Mouse (Mus musculus): ENCODE data around the gene Xrcc3. TPM values are rescaled to one million over a fixed set of nuclear protein-coding genes. Genes with fewer than 3 reads are reported as not detected.

The Xrcc3 gene
- 6.6 and 8.4 TPM in 2 replicates for total RNA-seq (2017)

DNA sequence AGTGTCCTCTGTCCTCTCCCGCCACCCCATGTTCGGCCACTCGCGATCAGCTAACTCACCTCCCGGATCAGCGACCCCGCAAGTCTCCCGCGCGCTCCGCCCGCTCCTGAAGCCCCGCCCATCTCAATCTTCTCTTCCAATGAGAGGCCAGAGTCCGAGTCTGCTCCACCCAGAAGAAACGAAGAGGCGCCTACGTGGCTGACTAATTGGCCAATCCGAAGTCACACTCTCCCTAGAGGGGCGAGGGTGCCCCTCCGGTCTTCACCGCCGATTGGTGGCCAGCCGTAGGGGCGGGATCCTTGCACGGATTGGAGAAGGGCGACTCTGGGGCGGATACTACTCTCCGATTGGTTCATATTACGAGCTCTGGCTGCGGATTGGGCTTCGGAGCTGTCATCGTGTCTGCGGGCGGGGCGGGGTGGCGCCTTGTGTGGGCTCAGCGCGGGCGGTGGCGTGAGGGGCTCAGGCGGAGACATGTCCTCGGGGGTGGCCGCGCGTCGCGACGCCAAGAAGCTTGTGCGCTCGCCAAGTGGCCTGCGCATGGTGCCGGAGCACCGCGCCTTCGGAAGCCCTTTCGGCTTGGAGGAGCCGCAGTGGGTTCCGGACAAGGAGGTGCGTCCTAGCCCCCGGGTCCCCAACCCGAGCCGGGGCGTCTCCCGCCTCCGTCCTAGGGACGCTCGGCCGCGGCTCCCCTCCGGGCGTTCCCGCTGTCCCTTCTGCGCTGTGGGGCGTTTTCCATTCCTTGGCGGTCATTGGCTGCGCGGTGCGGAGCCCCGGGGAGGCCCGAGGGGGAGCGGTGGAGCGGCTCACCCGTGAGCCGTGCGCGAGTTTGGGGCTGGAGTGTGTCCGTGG, at the start of gene Xrcc3, which contains the start of gene Zfyve21:
TSS of gene Xrcc3 (minus strand) at position 108 of the 852 bp plus-strand sequence.
TSS of gene Zfyve21 (plus strand) at position 405 of the 852 bp plus-strand sequence.
- ATAC-seq (replicated peaks; ENCODE audit: low read depth, poor library complexity, severe bottlenecking) = peak; percentile 87

DNA sequence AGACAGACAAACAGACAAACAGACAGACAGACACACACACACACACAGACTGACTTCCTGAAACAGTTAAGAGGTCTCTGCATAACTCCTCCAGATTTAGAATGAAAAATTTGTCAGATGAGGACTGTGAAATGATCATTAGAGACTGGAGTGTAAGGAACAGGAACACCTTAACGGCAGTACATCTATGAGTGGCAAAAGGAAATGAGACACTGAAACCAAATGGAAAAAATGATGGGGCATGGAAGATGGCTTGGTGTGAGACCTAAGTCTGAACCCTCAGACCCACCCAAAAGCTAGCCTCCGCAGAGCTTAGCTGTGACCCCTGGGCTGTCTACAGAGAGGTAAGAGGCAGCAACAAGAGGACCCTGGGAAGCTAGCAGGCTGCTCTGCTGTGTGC, 41.8 kb upstream of the Xrcc3 start:
- ATAC-seq (replicated peaks; ENCODE audit: low read depth, poor library complexity, severe bottlenecking) = no peak

DNA sequence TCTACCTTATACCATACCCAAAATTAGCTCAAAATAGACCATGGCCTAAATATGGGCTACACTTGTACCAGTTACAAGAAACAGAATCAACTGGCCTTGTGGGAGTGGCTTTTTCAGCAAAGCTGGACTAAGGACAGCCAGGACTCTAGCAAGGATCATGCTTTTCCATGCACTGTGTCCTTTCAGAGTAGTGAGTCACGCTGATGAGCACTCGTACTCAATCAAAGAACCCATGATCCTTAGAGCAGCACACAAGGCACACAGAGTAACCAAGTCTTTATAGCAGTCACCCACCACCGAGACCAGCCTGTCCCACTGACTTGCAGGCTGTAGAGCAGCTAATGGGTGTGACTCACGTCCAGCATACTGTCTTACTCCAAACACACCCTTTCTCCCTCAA, 39.9 kb upstream of the Xrcc3 start:
- ATAC-seq (replicated peaks; ENCODE audit: low read depth, poor library complexity, severe bottlenecking) = no peak

DNA sequence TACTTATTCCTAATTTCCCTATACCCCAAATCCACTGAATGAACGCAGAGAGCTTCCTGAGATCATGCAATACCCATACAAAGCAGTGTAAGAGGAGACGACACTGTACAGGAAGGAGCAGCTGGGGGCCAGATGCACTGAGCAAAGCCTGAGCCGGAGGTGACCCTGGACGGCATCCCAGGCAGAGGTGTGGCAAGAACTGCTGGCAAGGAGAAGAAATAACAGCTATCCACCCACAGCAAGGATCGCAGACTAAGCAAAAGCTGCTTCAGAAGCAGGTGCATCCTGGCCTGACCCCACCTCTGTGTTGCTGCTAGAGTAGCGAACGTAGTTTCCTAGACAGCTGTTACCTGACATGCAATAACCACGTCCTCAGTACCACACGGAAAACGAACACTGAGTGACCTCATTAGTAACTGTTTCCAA, 39.4 kb upstream of the Xrcc3 start:
- peak; percentile 72 for ATAC-seq (replicated peaks; ENCODE audit: low read depth, poor library complexity, severe bottlenecking)

DNA sequence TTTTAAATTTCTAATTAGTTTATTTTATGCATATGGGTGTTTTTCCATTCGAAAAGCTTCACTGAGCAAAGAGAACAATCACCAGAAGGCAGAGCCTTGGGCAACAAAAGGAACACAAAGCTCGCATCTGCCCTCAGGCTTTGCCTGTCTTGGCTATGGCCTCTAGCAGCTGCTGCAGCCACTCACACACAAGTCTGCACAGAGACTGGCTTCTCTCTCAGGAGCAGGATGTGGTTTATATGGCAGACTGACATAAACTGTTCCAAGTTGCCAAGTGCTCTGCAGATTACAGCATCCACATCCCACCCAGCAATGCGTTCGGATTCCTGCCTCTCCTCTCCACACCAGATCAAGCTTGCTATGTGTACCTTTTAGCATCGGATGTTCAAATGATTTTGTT, 38.1 kb upstream of the Xrcc3 start:
- ATAC-seq (replicated peaks; ENCODE audit: low read depth, poor library complexity, severe bottlenecking) = peak; percentile 77

DNA sequence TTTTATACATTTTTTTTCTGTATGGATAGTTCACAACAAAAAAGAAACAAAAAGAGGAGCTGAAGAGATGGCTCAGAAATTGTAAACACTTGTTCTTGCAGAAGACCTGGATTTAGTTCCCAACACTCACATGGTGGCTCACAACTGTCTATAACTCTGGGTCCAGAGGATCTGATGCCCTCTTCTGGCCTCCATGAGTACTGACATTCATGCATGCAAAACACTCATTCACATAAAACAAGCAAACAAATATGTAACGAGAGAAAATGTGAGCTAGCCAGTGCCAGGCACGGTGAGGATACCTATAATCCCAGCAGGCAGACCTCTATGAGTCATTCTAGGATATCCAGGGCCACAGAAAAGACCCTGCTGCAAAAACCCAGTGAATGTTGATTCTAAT, 37.6 kb upstream of the Xrcc3 start:
- ATAC-seq (replicated peaks; ENCODE audit: low read depth, poor library complexity, severe bottlenecking) = no peak

DNA sequence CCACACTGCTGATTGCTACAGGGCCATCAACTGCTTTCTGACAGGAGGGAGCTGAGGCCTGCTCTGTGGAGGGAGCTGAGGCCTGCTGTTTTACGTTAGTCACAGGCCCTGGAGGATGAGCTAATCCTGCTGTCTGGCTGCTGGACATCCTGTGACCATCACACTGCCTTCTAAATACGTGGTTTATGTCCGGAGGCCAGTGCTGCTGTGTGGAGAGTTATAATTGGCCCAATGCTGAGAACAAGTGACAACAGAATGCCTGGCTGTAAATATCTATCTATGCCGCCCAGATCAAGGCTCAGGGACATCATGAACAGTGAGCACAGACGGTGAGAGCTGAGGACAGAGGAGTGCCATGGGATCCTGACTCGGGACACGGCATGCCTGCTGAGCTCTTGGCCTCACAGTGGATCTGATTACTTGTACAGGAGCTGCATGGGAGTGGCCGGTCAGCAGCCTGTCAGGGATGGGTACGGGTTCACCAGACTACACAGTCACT, 34.7 kb upstream of the Xrcc3 start:
- ATAC-seq (replicated peaks; ENCODE audit: low read depth, poor library complexity, severe bottlenecking) = no peak

DNA sequence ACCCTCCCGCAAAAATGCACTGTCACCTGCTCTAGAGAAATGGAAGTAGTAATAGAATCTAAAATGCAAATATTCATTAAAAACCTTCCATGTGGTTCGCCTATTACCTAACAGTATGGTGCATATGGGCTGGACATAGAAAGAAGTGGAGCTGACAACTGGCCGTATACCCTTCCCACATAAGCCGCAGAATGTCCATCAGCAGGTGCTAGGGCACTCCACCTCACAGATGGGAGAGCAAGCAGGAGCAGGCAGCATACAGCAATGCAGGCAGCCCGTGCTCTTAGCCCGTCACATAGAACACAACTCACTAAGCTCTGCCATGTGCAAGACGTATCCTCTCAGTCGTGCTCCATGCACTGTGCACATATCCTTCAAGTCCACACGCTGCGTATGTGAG, 33.1 kb upstream of the Xrcc3 start:
- ATAC-seq (replicated peaks; ENCODE audit: low read depth, poor library complexity, severe bottlenecking) = no peak

DNA sequence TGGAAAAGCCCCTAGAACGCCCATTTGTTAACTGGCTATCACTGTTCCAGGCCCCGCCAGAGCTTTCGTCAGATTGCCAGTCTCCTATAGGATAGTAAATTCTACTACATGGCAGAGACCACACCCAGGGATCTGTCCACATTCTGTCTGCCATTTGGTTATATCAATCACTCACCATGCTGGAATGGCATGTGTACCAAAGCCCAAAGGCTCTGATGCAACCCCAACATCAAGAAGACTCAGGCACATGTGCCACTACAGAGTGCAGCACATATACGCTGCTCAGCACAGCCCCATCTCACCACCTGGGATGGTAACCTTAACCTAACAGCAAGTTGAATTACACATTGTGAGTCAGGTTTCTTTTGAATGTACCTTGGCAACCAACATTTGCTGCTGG, 32.3 kb upstream of the Xrcc3 start:
- ATAC-seq (replicated peaks; ENCODE audit: low read depth, poor library complexity, severe bottlenecking) = no peak

DNA sequence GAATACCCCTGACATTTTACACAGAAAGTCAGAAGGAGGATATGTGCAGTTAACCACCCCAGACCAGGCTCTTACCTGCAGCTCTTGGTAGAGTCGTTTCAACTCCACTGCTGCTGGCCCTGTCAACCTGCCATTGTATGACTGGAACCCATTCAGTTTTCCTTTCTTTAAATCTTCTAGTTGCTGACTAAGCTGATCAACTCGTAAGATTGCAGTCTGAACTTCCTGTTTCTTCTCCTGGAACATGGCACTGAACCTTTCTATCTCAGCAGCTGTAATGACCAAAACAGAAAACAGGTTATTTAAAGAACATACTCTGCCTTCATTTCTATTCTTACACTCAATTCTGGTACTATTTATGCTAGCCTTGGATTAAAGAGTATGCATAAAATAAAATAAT, 29.8 kb upstream of the Xrcc3 start:
- peak; percentile 52 for ATAC-seq (replicated peaks; ENCODE audit: low read depth, poor library complexity, severe bottlenecking)

DNA sequence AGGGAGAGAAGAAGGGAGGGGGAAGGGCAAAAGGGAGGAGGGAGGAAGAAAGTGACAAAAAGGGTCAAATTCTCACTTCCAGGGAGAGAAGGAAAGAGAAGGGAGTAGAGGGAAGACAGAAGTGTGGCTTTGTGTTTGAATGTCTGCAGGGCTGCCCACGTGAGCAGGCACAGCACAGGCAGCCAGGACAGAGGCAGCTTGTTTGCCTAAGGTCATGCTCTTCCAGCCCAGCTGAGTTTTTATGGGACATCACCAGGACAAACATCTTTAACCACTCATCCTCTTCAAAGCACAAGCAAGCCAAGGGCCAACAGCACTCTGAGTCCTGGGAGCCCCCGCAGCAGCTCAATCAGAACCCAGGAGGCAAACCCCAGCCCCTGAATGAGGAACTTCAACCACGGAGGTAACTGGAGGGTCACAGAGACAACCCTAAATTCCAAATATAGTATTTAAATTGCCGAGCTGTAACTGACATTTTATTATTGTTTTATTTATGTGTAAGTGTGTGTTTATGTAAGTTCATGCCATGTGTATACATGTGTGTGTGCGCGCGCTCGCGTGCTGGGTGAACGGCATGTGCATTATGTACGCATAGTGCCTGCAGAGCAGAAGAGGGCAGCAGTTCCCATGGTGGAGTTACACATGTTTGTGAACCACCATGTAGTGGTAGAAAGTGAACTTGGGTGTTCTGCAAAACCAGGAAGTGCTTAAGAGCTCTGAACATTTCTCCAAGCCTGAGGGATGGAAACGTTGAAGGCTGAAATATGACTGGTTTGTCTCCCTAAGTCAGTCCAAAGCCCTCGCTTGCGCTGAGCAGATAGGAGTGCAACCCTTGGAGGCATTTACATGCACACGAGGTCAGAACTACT, 29.1 kb upstream of the Xrcc3 start:
- peak; percentile 50; the same call in 1 of the 2 replicates for ATAC-seq (replicated peaks; ENCODE audit: low read depth, poor library complexity, severe bottlenecking)

DNA sequence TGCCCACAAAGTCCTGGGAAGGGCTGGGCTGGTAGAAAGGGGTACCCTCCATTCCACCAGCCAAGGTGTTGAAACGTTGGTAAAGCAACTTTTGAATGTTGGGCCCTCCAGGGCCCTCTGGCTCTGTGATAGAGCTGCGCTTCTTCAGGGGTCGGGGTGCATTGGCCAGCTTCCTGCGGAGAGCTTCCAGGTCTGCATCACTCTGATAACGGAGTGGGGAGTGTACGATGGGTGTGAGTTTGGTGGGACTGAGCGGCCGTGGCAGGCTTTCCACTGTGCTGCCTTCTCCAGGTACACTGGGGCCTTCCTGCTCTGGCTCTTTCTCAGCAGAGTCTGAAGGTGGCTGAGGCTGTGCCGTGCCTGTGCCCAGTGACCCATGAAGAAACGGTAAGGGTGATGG, 19.8 kb upstream of the Xrcc3 start:
- no peak for ATAC-seq (replicated peaks; ENCODE audit: low read depth, poor library complexity, severe bottlenecking)

DNA sequence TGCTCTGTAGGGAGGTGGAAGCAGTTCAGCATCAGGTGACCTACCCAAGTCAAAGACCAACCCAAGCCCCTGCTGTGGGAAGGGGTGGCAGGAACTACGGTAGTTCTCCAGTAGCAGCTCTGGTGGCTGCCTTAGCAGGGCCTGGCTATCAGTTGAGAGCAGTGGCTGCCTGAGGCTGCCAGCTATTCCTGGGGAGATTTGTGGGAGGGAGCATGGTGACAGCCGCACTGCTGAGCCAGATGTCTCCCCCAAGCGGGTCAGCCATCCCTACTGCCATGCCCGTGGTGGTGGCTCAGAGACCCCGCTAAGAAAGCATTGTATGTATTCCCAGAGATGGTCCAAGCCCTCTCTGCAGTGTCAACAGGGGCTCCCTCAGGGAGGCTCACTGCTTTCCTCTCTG, 19.0 kb upstream of the Xrcc3 start:
- no peak for ATAC-seq (replicated peaks; ENCODE audit: low read depth, poor library complexity, severe bottlenecking)

DNA sequence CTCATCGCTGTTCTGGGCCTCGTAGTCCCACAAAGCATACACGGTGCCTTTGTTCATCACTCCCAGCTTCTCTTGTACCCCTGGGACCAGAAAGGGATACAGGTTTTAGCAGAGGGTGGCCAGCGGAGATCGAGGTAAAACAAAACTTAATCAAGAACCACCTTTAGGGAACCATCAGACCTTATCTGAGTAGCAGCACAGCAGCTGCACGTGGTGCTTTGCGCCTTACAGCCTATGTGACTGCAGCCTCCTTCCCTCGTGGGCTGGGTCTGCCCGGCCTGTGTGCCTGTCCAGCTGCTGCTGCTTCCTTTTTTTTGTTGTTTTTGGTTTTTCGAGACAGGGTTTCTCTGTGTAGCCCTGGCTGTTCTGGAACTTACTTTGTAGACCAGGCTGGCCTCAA, 16.7 kb upstream of the Xrcc3 start:
- ATAC-seq (replicated peaks; ENCODE audit: low read depth, poor library complexity, severe bottlenecking) = no peak

DNA sequence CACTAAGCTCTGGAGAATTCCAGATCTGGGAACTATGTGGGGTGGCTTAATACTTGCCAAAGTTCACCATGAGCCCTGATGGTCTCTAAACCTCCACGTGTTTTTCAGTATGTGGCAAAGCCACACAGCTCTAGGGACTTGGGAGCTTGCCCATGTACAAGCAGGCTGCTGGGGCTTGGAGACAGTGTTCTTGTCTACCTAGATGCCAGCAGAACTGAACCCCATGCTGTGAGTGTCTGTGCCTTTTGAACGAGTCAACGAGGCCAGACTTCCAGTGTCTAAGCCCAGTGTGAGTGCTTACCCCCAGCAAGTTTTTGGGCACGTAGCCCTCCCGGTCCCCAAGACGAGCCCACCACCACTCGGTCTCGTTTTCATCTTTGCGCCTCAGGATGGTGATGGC, 16.3 kb upstream of the Xrcc3 start:
- ATAC-seq (replicated peaks; ENCODE audit: low read depth, poor library complexity, severe bottlenecking) = no peak

DNA sequence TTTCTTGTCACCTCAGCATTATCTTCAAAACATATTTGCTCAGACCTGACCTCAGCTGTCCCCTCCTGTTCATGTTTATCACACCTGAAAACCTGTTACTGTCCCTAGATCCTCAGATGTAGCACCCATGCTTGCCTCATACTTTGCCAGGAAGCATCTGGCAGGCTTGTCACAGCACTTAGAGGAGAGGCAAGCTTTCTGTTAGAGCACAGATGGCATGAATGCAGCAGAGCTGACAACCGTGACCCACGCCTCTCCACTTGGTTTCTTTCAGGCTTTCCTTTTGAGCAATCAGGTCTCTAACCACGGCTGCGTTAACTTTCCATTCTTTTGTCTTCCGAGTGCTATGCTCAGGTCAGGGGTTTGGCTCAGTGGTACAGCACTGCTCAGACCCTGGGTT, 15.8 kb upstream of the Xrcc3 start:
- ATAC-seq (replicated peaks; ENCODE audit: low read depth, poor library complexity, severe bottlenecking) = no peak

DNA sequence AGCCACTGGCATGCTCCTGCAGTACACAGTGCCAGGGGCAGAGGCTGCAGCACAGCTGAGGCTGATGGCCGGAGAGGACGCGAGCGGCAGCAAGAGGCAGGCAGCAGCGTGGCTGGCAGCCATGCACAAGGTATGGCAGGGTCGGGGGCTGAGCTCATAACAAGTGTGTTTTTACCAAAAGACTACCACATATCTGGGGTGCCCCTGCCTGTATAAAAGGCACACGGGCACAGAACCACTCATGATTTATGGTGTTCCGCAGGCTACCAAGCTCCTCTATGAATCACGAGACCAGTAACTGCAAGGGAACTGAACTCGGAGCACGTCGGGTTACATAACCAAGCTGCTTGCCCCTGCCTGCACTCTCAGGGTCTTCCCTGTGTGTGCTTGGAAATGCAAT, 13.9 kb upstream of the Xrcc3 start:
- no peak for ATAC-seq (replicated peaks; ENCODE audit: low read depth, poor library complexity, severe bottlenecking)

DNA sequence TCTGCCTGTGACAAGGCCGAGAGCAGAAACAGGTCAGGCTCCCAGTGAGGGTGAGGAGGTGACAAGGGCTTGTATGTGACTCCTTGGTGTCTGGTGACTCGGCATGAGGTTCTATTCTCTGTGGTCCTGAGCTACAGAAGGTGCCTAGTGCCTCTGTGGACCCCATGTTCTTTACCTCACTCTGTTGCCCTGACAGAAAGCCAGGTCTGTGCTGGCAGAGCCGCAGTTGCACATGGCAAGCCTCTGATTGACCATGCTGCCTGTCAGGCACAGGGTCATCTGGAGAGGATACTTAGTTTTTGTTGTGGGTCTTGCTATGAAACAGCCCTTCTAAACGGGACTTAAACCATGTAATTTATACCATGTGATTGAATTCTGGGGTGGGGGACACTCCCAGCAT, 8.3 kb upstream of the Xrcc3 start:
- ATAC-seq (replicated peaks; ENCODE audit: low read depth, poor library complexity, severe bottlenecking) = no peak

DNA sequence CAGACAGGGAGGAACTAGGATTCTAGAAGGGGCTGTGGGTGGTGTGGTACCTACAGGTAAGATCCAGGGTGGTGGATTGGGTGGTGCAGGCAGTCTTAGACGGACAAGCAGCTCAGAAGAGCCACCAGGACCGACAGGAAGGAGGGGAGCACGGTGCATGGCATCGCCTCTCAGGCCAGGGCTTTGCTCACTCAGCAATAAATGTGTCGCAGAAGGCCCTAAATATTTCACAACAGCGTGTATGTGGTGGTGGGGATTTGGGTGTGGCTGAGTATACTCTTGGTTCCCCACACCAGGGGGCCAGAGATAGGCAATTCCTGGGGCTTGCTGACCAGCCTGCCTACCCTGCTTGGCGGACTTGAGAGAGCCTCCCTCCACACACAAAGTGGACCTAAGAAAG, 7.0 kb upstream of the Xrcc3 start:
- no peak for ATAC-seq (replicated peaks; ENCODE audit: low read depth, poor library complexity, severe bottlenecking)

DNA sequence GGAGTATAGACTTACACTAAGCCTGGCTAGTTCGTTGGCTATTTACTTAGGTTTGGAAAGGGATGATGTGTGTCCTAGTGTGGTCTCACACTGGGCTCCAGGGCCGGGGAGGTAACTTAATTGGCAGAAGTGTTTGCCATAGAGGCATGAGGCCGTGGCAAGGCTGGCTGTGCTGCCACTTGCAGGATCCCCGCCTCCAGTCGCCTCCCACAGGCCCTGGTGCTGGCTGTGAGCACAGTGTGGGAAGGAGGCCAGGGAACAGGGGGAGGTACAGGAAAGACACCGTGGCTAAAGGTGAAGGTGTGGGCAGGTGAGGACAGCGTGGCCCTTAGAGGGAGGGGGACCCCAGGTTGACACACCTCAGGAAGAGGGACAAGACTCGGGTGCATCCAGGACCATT, 6.3 kb upstream of the Xrcc3 start:
- no peak for ATAC-seq (replicated peaks; ENCODE audit: low read depth, poor library complexity, severe bottlenecking)

DNA sequence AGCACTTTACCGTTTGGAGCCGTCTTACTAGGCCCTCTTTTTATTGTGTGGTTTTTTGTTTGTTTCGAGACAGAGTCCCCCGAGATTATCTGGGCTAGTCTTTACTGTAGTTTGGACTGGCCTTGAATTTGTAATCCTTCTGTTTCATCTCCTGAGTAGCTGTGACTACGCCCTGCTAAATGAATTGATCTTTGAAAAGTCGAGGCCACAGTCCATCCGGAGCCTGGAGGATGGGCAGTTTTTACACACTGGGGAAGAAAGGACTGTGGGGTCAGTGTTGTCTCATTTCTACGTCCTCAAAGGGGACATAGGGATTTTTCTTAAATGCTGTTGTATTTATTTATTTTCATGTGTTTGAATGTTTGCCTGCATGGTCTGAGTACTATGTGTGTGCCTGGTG, 4.3 kb upstream of the Xrcc3 start:
- ATAC-seq (replicated peaks; ENCODE audit: low read depth, poor library complexity, severe bottlenecking) = no peak

All from common myeloid progenitor, adult 5-6 weeks (primary cell).